Mouse (Mus musculus): ENCODE measurements around the gene Hoxd11.

The Hoxd11 gene

GRCm38 (mm10) chr2:74709465-74710419 is 30.4 kb downstream of the Hoxd11 start:
- no peak for DNase-seq (ENCODE audit: low spot score in 2 of 2)

GRCm38 (mm10) chr2:74710929-74711543 is 31.7 kb downstream of the Hoxd11 start:
- no peak for DNase-seq (ENCODE audit: low spot score in 2 of 2)

- DNase-seq (ENCODE audit: low spot score in 2 of 2) = no peak
Measured at GRCm38 (mm10) chr2:74711721-74712621, 32.6 kb downstream of the Hoxd11 start, which contains the start of the genes Hoxd3 and Hoxd4. Gene Hoxd3 (plus strand): TSS chr2:74711927. Gene Hoxd4 (plus strand): TSS chr2:74711929.

- no peak for DNase-seq (ENCODE audit: low spot score in 2 of 2)
Measured at GRCm38 (mm10) chr2:74713239-74714150, 34.1 kb downstream of the Hoxd11 start.

- no peak for DNase-seq (ENCODE audit: low spot score in 2 of 2)
Measured at GRCm38 (mm10) chr2:74714156-74714789, 34.9 kb downstream of the Hoxd11 start.

GRCm38 (mm10) chr2:74714881-74715280 is 35.5 kb downstream of the Hoxd11 start:
- no peak for DNase-seq (ENCODE audit: low spot score in 2 of 2)

- DNase-seq (ENCODE audit: low spot score in 2 of 2) = peak; percentile 43 to 50
Measured at GRCm38 (mm10) chr2:74715504-74716241, 36.3 kb downstream of the Hoxd11 start.

- no peak for DNase-seq (ENCODE audit: low spot score in 2 of 2)
Measured at GRCm38 (mm10) chr2:74720384-74720783, 41.0 kb downstream of the Hoxd11 start.

- no peak for DNase-seq (ENCODE audit: low spot score in 2 of 2)
Measured at GRCm38 (mm10) chr2:74720955-74721491, 41.7 kb downstream of the Hoxd11 start.

- DNase-seq (ENCODE audit: low spot score in 2 of 2) = no peak
Measured at GRCm38 (mm10) chr2:74721882-74722281, 42.5 kb downstream of the Hoxd11 start.

GRCm38 (mm10) chr2:74722949-74723348 is 43.6 kb downstream of the Hoxd11 start:
- DNase-seq (ENCODE audit: low spot score in 2 of 2) = no peak

GRCm38 (mm10) chr2:74724244-74725015 is 45.1 kb downstream of the Hoxd11 start:
- no peak for DNase-seq (ENCODE audit: low spot score in 2 of 2)

GRCm38 (mm10) chr2:74725171-74725570 is 45.8 kb downstream of the Hoxd11 start:
- DNase-seq (ENCODE audit: low spot score in 2 of 2) = no peak

GRCm38 (mm10) chr2:74726551-74726950 is 47.2 kb downstream of the Hoxd11 start, which contains the start of gene Gm28230:
Gene Gm28230 (plus strand): TSS chr2:74726728.
- DNase-seq (ENCODE audit: low spot score in 2 of 2) = no peak

GRCm38 (mm10) chr2:74726973-74727639 is 47.7 kb downstream of the Hoxd11 start:
- no peak for DNase-seq (ENCODE audit: low spot score in 2 of 2)

GRCm38 (mm10) chr2:74727640-74728302 is 48.4 kb downstream of the Hoxd11 start:
- DNase-seq (ENCODE audit: low spot score in 2 of 2) = no peak

GRCm38 (mm10) chr2:74728303-74728680 is 48.9 kb downstream of the Hoxd11 start:
- no peak for DNase-seq (ENCODE audit: low spot score in 2 of 2)
